In the genomic region with DNA sequence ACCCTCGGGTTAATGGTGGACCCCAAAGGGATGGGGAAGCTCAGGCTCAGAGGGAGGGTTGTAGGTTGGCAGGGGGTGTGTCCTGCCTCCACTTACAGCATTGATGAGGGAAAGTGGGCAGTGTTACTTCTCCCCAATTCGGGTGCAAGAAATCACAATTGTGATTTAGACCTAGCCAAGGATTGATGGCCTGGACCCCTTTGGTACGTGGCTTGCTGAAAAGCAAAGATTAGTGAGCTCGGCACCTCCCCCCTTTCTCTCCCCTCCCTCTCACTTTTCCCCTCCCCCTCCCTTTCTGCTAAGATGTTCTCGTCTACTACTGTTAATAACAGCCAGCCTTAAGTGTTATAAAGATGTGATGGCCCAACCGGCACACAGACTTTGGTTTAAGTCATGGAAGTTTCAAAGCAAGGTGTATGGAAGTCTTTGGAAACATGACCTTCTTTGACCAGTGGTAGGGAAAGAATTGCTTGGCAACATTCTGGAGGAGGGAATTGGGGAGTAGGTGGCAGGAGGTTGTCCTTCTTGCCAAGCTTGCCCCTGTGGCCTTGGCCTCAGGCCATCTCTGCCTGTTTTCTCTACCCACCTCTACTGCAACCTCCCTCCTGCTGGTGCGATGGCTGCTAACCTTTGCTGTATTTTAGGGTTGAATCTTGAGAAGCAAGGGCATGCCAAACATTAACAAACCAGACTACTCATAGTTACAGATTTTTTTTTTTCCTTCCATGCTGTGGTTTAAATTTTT, we compare ENCODE assay signal across 8 mouse cellular contexts. TPM values are rescaled to one million over a fixed set of nuclear protein-coding genes. Genes with fewer than 3 reads are reported as not detected.
DNase-seq lines count a peak whose midpoint lies in the region; ATAC-seq and TF ChIP-seq lines count a peak whose summit lies in the region.

No protein-coding gene starts in this region.

- H3K4me1 ChIP-seq in lung, embryonic 15.5 days: peaks cover 34% of the 10 kb centered on the region
- 0 out of 2 replicates have a peak, but pooled peaks cover 4% of the 10 kb centered on the region for H3K4me1 ChIP-seq in brown adipose tissue, adult 24 weeks (ENCODE audit: control insufficient read depth, insufficient read depth, insufficient read length, low read length)
- peaks cover 26% of the 10 kb centered on the region; the same call in 1 of the 2 replicates for H3K4me1 ChIP-seq in forebrain, postnatal 0 days (ENCODE audit: insufficient read depth)
- H3K4me1 ChIP-seq in limb, embryonic 11.5 days (ENCODE audit: control insufficient read depth, insufficient read depth, low read length): no peaks in the 10 kb centered on the region
- H3K4me1 ChIP-seq in neural tube, embryonic 15.5 days: peaks cover 55% of the 10 kb centered on the region

- no peaks in the 10 kb centered on the region for H3K9me3 ChIP-seq in lung, embryonic 15.5 days
- H3K9me3 ChIP-seq in forebrain, postnatal 0 days (ENCODE audit: low read length): no peaks in the 10 kb centered on the region
- no peaks in the 10 kb centered on the region for H3K9me3 ChIP-seq in limb, embryonic 11.5 days (ENCODE audit: control insufficient read depth, low read length)
- no peaks in the 10 kb centered on the region for H3K9me3 ChIP-seq in neural tube, embryonic 15.5 days (replicated peaks)

- H3K4me2 ChIP-seq in lung, embryonic 15.5 days: peak overlapping the region; percentile 75
- peak overlapping the region; percentile 68 for H3K4me2 ChIP-seq in forebrain, postnatal 0 days (ENCODE audit: low read depth)
- H3K4me2 ChIP-seq in limb, embryonic 11.5 days (ENCODE audit: low read depth, severe bottlenecking): peak overlapping the region; percentile 76
- peak overlapping the region; percentile 75 for H3K4me2 ChIP-seq in neural tube, embryonic 15.5 days

- H3K36me3 ChIP-seq in lung, embryonic 15.5 days: peaks cover 9% of the 10 kb centered on the region; the same call in 1 of the 2 replicates
- H3K36me3 ChIP-seq in forebrain, postnatal 0 days (ENCODE audit: insufficient read depth): 0 out of 2 replicates have a peak, but pooled peaks cover 2% of the 10 kb centered on the region
- no peaks in the 10 kb centered on the region for H3K36me3 ChIP-seq in limb, embryonic 11.5 days (ENCODE audit: control insufficient read depth, insufficient read depth, low read length)
- H3K36me3 ChIP-seq in neural tube, embryonic 15.5 days: no peaks in the 10 kb centered on the region

- peak overlapping the region; percentile 84 for H3K9ac ChIP-seq in lung, embryonic 15.5 days
- peak overlapping the region; percentile 92 for H3K9ac ChIP-seq in forebrain, postnatal 0 days
- peak overlapping the region; percentile 84 for H3K9ac ChIP-seq in limb, embryonic 11.5 days (ENCODE audit: low read length)
- H3K9ac ChIP-seq in neural tube, embryonic 15.5 days (replicated peaks): peak overlapping the region; percentile 91

- H3K4me3 ChIP-seq in lung, embryonic 15.5 days: peak overlapping the region; percentile 74
- H3K4me3 ChIP-seq in brown adipose tissue, adult 24 weeks (ENCODE audit: insufficient read depth, low read depth, low read length): peak overlapping the region; percentile 90
- H3K4me3 ChIP-seq in forebrain, postnatal 0 days (ENCODE audit: low read depth, low read length): peak overlapping the region; percentile 100
- peak overlapping the region; percentile 93 for H3K4me3 ChIP-seq in limb, embryonic 11.5 days (ENCODE audit: low read depth, low read length)
- H3K4me3 ChIP-seq in neural tube, embryonic 15.5 days (replicated peaks): peak overlapping the region; percentile 78

- H3K27me3 ChIP-seq in lung, embryonic 15.5 days: no peaks in the 10 kb centered on the region
- no peaks in the 10 kb centered on the region for H3K27me3 ChIP-seq in forebrain, postnatal 0 days (ENCODE audit: insufficient read depth, low read length)
- no peaks in the 10 kb centered on the region for H3K27me3 ChIP-seq in limb, embryonic 11.5 days (ENCODE audit: control insufficient read depth, insufficient read depth, low read length)
- no peaks in the 10 kb centered on the region for H3K27me3 ChIP-seq in neural tube, embryonic 15.5 days (replicated peaks)

- H3K27ac ChIP-seq in lung, embryonic 15.5 days: peak overlapping the region; percentile 94
- peak overlapping the region; percentile 85 for H3K27ac ChIP-seq in brown adipose tissue, adult 24 weeks (replicated peaks; ENCODE audit: low read depth, low read length)
- H3K27ac ChIP-seq in forebrain, postnatal 0 days (ENCODE audit: low read depth, low read length): peak overlapping the region; percentile 93
- H3K27ac ChIP-seq in limb, embryonic 11.5 days (replicated peaks; ENCODE audit: low read depth, low read length): peak overlapping the region; percentile 88
- H3K27ac ChIP-seq in neural tube, embryonic 15.5 days (replicated peaks): peak overlapping the region; percentile 99

- WGBS in lung, embryonic 15.5 days: 2% methylated on average over 7 of the region's 7 CpGs
- under 1% methylated on average over 7 of the region's 7 CpGs for WGBS in forebrain, postnatal 0 days
- WGBS in limb, embryonic 11.5 days: 3% methylated on average over 7 of the region's 7 CpGs
- 2% methylated on average over 7 of the region's 7 CpGs for whole genome bisulfite sequencing in neural tube, embryonic 15.5 days

- no peak for DNase-seq in lung, postnatal 4 days
- DNase-seq in forebrain, postnatal 0 days: peak; percentile 51
- no peak for DNase-seq in limb, embryonic 11.5 days (ENCODE audit: low spot score)
- no peak for DNase-seq in layer of hippocampus, adult 18-20 months (ENCODE audit: low spot score in 2 of 2)
- no peak for DNase-seq in thymus, postnatal 25 days

- no peak for TF ChIP-seq CTCF in forebrain, postnatal 0 days (IDR thresholded peaks at IDR 0.05; ENCODE audit: low read depth)

- no peak; the same call in 1 of the 2 replicates for ATAC-seq in lung, embryonic 15.5 days (ENCODE audit: borderline replicate concordance, extremely low read depth, low FRiP score, low TSS enrichment)
- ATAC-seq in forebrain, postnatal 0 days: no peak
- no peak; the same call in 1 of the 2 replicates for ATAC-seq in limb, embryonic 11.5 days (ENCODE audit: insufficient number of reproducible peaks, low FRiP score, low TSS enrichment, low read depth)
- no peak for ATAC-seq in neural tube, embryonic 15.5 days (ENCODE audit: low FRiP score)

RNA-seq across cellular contexts. Expression of gene Hmgcs1, which starts 0.9 kb away (rescaled TPM):
- 109 and 115 TPM in 2 replicates for polyA plus RNA-seq in lung, embryonic 15.5 days (2015; fragmentation: Nextera tagmentation; extraction: Ambion mirVana)
- 191 and 228 TPM in 2 replicates for polyA plus RNA-seq in brown adipose tissue, adult 24 weeks (2012; ENCODE audit: insufficient read depth, insufficient read length, missing spikeins)
- 392 and 404 TPM in 2 replicates for total RNA-seq in forebrain, postnatal 0 days (2014; rRNA removed)
- polyA plus RNA-seq in forebrain, postnatal 0 days (2015; fragmentation: Nextera tagmentation; extraction: Ambion mirVana): 334 and 452 TPM in 2 replicates
- polyA plus RNA-seq in limb, embryonic 11.5 days (2014; fragmentation: Nextera tagmentation; extraction: Ambion mirVana): 212 and 221 TPM in 2 replicates
- 443 and 497 TPM in 2 replicates for polyA plus RNA-seq in neural tube, embryonic 15.5 days (2015; fragmentation: Nextera tagmentation; extraction: Ambion mirVana)
- total RNA-seq in layer of hippocampus, adult 18-20 months (2021): 100 to 1,000 TPM; 192 to 194 TPM
